Mouse (Mus musculus): ENCODE measurements around the gene Dmwd.

Dmwd gene

DNA sequence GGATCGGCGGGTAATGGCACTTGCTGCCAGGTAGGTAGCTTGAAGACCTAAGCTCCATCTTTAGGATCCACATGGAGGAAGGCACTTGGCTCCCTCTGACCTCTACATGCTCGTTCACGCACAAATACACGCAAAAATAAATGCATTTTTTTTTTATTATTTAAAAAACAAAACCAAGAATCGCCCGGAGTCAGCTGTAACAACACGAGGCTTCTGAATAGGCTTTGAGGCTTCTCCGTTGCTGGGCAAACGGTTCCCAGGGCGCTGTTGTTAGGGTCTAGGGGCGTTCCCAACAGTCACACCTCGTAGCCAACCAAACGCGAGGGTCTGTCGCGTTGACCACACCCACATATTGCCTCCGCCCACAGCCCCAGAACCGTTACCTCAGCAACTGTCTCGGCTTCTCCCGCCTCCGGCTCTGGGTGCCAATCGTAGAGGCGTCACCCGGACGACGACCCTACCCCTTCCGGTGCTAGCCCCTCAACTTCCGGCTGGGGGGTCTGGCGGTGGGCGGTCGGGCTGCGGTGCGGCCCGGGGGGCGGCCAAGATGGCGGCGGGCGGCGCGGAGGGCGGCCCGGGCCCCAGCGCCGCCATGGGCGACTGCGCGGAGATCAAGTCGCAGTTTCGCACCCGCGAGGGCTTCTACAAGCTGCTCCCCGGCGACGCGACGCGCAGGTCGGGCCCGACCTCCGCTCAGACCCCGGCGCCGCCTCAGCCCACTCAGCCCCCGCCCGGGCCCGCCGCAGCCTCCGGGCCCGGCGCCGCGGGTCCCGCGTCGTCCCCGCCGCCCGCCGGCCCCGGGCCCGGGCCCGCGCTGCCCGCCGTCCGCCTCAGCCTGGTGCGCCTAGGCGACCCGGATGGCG is at the start of gene Dmwd:
Gene Dmwd (plus strand): TSS at position 505 of the 863 bp plus-strand sequence.
- DNase-seq (ENCODE audit: low spot score): peak; percentile 51

DNA sequence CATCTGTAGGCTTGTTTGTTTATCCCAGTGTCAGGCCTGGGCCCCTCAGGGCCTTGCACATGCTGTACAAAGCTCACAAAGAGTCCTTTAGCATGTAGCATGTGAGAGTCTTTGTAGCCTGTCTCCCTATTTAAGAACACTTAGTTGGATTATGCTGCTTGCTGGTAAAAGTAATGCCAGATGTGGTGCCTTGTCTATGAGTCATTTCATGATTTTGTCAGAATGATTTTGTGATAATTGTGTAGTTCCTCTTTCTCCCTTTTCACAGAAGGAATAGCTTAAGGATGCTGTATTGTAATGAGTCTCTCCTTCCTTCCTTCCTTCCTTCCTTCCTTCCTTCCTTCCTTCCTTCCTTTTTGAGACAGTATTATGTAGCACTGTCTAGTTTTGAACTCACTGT is 48.0 kb upstream of the Dmwd start:
- DNase-seq (ENCODE audit: low spot score): no peak

DNA sequence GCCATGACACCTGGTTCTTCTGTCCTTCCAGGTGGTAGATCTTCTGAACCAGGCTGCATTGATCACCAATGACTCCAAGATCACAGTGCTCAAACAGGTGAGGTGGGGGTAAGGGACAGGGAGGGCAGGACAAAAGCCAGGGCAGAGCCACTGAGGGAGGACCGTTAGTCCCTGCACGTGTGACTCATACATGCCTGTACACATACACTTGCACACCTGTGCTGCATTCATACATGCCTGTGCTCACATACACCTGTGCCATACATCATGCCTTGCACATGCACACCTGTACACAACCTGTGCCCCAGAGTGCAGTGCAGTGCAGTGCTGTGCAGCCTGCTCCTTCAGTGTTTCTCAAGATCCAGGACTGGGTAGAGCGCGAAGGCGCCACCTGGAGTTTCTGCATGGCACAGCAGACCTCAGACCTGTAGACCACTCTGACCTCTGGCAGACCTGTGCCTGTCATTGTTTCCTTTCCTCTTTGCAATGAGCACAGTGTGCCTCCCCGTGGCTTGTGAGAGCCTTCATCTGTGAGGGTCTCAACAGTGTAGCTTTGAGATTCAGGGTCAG is 46.9 kb upstream of the Dmwd start:
- peak; percentile 60 for DNase-seq (ENCODE audit: low spot score)

GRCm38 (mm10) chr7:19031641-19032040 is 44.4 kb upstream of the Dmwd start:
- DNase-seq (ENCODE audit: low spot score): no peak

- no peak for DNase-seq (ENCODE audit: low spot score)
Measured at GRCm38 (mm10) chr7:19044616-19045015, 31.4 kb upstream of the Dmwd start.

GRCm38 (mm10) chr7:19046286-19047069 is 29.5 kb upstream of the Dmwd start:
- no peak for DNase-seq (ENCODE audit: low spot score)

GRCm38 (mm10) chr7:19048006-19048527 is 28.0 kb upstream of the Dmwd start:
- DNase-seq (ENCODE audit: low spot score): no peak

- DNase-seq (ENCODE audit: low spot score): no peak
Measured at GRCm38 (mm10) chr7:19049252-19049651, 26.8 kb upstream of the Dmwd start.

DNA sequence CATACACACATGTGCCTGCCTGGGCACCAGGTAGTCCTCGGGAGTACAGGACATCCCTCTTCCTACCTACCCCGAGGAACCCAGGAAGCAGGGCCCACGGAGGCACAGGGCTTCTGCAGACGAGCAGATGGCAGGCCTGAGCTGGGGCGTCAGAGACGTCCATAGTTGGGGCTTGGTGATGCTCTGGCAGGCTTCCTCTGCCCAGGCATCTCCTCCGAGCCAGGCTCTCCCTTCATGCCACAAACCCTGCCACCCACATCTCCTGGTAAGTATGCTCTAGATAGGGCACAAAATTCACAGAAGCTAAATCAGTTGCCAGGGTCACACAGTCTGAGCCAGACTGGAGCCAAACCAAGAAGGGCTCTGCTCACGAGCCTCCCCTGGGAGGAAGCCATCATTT is 25.9 kb upstream of the Dmwd start:
- no peak for DNase-seq (ENCODE audit: low spot score)

DNA sequence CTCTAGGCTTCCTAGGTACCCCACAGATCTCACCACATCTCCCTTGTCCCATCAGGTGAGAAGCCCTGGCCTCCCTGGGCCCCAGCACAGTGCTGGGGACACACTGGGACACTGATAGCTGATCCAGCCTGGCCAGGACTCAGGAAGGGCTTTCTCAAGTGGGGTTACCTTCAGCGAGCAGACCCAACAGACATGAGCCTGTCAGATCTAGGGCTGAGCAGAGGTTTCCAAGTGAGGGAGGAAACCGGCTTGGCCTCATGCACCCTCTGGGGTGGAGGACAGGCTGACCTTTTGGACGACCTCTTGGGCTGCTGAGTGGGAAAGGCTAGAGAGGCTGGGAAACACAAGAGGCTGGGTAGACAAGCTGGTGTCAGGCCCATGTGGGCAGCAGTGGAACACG is 24.9 kb upstream of the Dmwd start:
- DNase-seq (ENCODE audit: low spot score): no peak

DNA sequence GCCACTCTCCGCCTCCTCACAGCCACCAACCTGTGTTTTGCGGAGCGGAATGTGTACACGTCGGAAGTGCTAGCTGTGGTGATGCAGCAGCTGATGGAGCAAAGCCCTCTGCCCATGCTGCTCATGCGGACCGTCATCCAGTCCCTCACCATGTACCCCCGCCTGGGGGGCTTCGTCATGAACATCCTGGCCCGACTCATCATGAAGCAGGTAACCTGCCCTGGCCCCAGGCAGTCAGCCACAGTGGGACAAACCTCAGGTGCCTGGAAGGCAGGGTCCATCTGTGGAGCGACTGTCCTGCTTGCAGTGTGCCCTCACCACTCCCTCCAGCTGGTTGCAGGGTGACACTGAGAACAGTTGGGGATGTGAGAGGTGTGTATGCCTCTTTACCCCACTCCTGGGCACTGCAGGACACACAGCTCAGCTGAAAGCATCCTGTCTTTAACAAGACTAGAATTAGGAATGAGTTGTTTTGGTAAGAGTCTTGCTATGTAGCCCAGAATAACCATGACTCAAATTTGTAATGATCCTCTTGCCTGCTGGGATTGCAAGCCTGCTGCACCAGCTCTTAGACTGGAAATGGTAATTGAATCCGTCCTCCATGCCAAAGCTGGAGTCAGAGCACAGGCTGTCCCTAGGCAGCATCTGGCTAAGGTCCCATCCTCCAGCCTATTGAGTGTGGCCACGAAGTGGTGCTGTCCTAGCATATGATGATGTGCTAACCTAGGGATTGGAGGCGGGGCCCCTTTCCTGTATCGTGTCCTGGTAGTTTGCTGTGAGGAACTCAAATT is 23.5 kb upstream of the Dmwd start:
- no peak for DNase-seq (ENCODE audit: low spot score)

GRCm38 (mm10) chr7:19053136-19053532 is 22.9 kb upstream of the Dmwd start:
- DNase-seq (ENCODE audit: low spot score): no peak

GRCm38 (mm10) chr7:19054047-19054776 is 21.8 kb upstream of the Dmwd start, which contains the start of gene Rsph6a:
Gene Rsph6a, plus strand, starts transcription at chr7:19054690.
- DNase-seq (ENCODE audit: low spot score): no peak

DNA sequence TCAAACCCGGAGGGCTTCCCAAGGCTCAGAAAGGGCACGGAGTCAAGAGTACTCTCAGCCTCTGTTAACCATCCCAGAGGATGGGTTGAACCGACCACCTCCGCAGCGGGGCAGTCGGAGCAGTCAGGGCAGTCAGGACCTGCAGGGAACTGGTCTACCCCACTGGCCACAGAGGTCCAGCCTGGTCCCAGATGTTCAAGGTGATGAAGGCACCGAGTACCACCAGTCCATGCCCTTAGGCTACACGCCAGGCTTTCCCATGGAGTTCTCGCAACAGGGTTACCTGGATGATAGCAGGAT is 21.3 kb upstream of the Dmwd start:
- DNase-seq (ENCODE audit: low spot score): no peak

GRCm38 (mm10) chr7:19055108-19055507 is 20.9 kb upstream of the Dmwd start:
- DNase-seq (ENCODE audit: low spot score): no peak

GRCm38 (mm10) chr7:19057405-19057804 is 18.6 kb upstream of the Dmwd start:
- no peak for DNase-seq (ENCODE audit: low spot score)

- DNase-seq (ENCODE audit: low spot score): no peak
Measured at GRCm38 (mm10) chr7:19065896-19066295, 10.1 kb upstream of the Dmwd start.

DNA sequence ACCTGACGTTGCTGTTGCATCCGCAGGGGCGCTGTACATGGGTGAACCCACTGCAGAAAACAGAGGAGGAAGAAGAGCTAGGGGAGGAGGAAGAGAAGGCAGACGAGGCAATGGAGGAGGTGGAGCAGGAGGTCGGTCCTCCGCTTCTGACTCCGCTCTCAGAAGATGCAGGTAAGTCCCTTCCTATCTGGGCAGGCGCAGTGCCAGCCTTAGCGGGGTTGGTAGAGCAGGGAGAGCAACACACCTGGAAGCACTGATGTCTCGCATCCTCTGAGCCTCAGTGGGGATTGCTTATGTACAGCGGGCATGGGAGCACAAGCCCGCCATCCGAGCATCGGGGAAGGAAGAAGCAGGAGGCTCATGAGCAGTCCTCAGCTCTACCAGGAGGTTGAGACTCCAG is 9.0 kb upstream of the Dmwd start:
- no peak for DNase-seq (ENCODE audit: low spot score)

DNA sequence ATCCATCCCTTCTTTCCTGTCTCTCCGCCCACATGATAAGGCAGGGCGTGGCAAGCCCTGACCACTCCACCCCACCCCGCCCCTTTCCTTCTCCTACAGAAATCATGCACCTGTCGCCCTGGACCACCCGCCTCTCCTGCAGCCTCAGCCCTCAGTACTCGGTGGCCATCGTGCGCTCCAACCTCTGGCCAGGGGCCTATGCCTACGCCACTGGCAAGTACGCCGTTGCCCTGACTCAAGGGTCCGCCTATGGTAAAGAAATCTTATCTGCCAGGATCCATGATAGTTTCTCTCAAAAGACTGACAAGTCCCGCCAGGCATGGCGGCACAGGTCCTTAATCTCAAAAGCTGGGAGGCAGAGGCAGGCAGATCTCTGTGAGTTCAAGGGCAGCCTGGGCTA is 8.1 kb upstream of the Dmwd start:
- DNase-seq (ENCODE audit: low spot score): no peak

DNA sequence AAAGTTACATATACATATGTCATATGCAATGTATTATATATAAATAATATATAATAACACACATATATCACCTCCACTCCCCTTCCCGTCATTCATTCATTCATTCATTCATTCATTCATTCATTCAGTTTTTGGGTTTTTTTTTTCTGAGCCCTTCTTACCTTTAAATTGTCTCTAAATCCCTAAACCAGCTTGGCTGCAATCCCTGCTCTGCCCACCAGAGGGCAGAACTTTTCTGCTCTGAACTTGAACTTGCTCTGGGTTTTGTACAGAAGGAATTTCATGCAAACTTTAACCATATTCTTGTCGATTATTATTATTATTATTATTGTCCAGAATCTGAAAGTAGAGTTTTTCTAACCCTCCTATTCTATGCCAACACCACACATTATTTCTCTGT is 7.3 kb upstream of the Dmwd start:
- DNase-seq (ENCODE audit: low spot score): peak; percentile 72

DNA sequence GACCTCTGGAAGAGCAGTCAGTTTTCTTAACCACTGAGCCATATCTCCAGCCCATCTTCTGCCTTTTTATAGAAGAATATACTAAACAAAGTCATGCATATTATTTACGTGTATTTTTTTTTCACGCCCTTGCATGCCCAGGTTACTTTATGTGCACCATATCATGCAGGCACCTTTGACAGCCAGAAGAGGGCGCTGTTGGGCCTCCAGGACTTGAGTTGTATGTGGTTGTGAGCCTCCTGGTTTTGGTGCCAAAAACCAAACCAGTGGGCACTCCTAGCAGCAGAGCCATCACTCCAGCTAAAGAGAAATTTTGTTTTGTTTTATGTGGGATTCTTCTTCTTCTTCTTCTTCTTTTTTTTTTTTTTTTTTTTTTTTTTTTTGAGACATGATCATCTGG is 6.5 kb upstream of the Dmwd start:
- DNase-seq (ENCODE audit: low spot score): peak; percentile 26
